In the genomic region with DNA sequence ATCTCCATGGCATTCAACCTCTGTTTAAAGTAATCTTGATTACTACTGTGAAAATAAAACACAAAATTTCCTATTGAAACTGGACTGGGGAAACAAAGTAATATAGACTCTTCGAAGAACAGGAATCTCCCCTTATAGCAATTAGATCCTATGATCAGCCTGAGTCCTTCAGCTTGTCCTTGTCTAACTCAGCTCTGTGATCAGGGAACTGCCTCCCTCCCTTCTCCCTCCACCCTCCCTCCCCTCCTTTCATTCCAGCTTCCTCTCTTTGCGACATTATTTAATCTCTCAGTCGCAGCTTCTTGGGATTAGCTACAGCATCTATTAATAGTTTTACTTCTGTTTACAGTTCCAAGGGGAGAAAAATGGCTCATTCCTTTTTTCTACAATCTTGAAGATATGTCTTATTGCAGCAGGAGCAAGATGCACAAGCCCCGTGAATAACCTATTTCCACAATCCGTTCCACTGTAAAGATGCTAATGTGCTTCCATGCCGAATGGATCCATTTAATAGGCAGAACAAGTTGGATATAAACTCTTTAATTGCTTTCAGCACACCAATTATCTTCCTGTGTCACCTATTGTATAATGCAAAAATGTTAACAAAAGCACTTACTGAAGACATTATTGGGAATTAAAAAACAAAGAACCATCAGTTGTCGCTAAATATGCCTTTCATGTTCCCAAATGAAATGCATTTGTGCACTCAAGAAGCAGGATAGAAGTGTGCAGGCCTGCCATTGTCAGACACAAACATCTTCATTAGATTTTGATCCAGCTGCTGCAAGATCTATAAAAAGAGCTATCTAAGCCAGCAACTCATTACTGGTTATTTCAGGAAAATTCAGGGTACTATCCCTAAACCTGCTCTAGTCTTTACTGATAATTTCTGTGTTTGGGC, we compare ENCODE assay signal across 21 mouse cellular contexts.
DNase-seq lines count a peak whose midpoint lies in the region; ATAC-seq lines count a peak whose summit lies in the region.
"Had no signal": no experiment of that assay in that cellular context is flagged by ENCODE, and none has a peak within 500 bp of the region (broad histone marks: within the 10 kb centered on the region; RNA-seq: fewer than 3 reads in every experiment).

No protein-coding gene starts in this region.

- H3K27me3 ChIP-seq in hindbrain, embryonic 12.5 days = no peaks in the 10 kb centered on the region; the same call in 1 of the 2 replicates
- H3K27me3 ChIP-seq in hindbrain, embryonic 11.5 days (ENCODE audit: control insufficient read depth, insufficient read depth, low read length) = no peaks in the 10 kb centered on the region
- no peaks in the 10 kb centered on the region for H3K27me3 ChIP-seq in forebrain, embryonic 12.5 days
- no peaks in the 10 kb centered on the region for H3K27me3 ChIP-seq in midbrain, embryonic 12.5 days
- H3K27me3 ChIP-seq: CH12.LX; embryonic facial prominence, embryonic 13.5 days; heart, embryonic 15.5 days; liver, embryonic 12.5 days had no signal

- H3K36me3 ChIP-seq in hindbrain, embryonic 12.5 days = no peaks in the 10 kb centered on the region
- H3K36me3 ChIP-seq in hindbrain, embryonic 11.5 days (ENCODE audit: control insufficient read depth, insufficient read depth, low read length) = no peaks in the 10 kb centered on the region
- no peaks in the 10 kb centered on the region for H3K36me3 ChIP-seq in forebrain, embryonic 12.5 days (replicated peaks)
- H3K36me3 ChIP-seq in midbrain, embryonic 12.5 days = no peaks in the 10 kb centered on the region
- H3K36me3 ChIP-seq: embryonic facial prominence, embryonic 13.5 days; heart, embryonic 15.5 days; liver, embryonic 12.5 days had no signal

- peak; percentile 66; the same call in 1 of the 2 replicates for ATAC-seq in hindbrain, embryonic 12.5 days (ENCODE audit: low FRiP score)
- ATAC-seq in hindbrain, embryonic 11.5 days (ENCODE audit: low FRiP score) = no peak
- peak; percentile 59; the same call in 1 of the 2 replicates for ATAC-seq in forebrain, embryonic 12.5 days (ENCODE audit: low FRiP score)
- peak; percentile 61 for ATAC-seq in midbrain, embryonic 12.5 days (ENCODE audit: low FRiP score, low read depth)
- ATAC-seq: liver, embryonic 12.5 days had no signal

- no peak overlapping the region for H3K9ac ChIP-seq in hindbrain, embryonic 12.5 days
- H3K9ac ChIP-seq in hindbrain, embryonic 11.5 days (ENCODE audit: low read depth, low read length) = no peak overlapping the region
- no peak overlapping the region for H3K9ac ChIP-seq in forebrain, embryonic 12.5 days
- H3K9ac ChIP-seq in midbrain, embryonic 12.5 days (replicated peaks) = no peak overlapping the region
- H3K9ac ChIP-seq: embryonic facial prominence, embryonic 13.5 days; heart, embryonic 15.5 days; liver, embryonic 12.5 days; lung, embryonic 14.5 days had no signal

- no peak overlapping the region for H3K4me3 ChIP-seq in hindbrain, embryonic 12.5 days
- H3K4me3 ChIP-seq in hindbrain, embryonic 11.5 days (ENCODE audit: low read depth, low read length) = no peak overlapping the region
- H3K4me3 ChIP-seq in forebrain, embryonic 12.5 days (replicated peaks) = no peak overlapping the region
- H3K4me3 ChIP-seq in midbrain, embryonic 12.5 days = no peak overlapping the region
- H3K4me3 ChIP-seq: embryonic facial prominence, embryonic 13.5 days; heart, embryonic 15.5 days; layer of hippocampus, adult 2 months; left cerebral cortex, adult 2 months; liver, embryonic 12.5 days had no signal

- WGBS in hindbrain, embryonic 12.5 days = 50% methylated on average over 7 of the region's 7 CpGs
- WGBS in hindbrain, embryonic 11.5 days = 63% methylated on average over 7 of the region's 7 CpGs
- 23% methylated on average over 7 of the region's 7 CpGs for WGBS in forebrain, embryonic 12.5 days
- WGBS in midbrain, embryonic 12.5 days = 19% methylated on average over 7 of the region's 7 CpGs

- H3K4me1 ChIP-seq in hindbrain, embryonic 12.5 days = 0 out of 2 replicates have a peak, but pooled peaks cover 5% of the 10 kb centered on the region
- no peaks in the 10 kb centered on the region for H3K4me1 ChIP-seq in hindbrain, embryonic 11.5 days (replicated peaks; ENCODE audit: control insufficient read depth, insufficient read depth, low read length)
- H3K4me1 ChIP-seq in forebrain, embryonic 12.5 days = peaks cover 8% of the 10 kb centered on the region; the same call in 1 of the 2 replicates
- H3K4me1 ChIP-seq in midbrain, embryonic 12.5 days = peaks cover 10% of the 10 kb centered on the region; the same call in 1 of the 2 replicates
- H3K4me1 ChIP-seq: embryonic facial prominence, embryonic 13.5 days; heart, embryonic 15.5 days; liver, embryonic 12.5 days had no signal

- H3K9me3 ChIP-seq in hindbrain, embryonic 12.5 days (replicated peaks) = no peaks in the 10 kb centered on the region
- H3K9me3 ChIP-seq in hindbrain, embryonic 11.5 days (ENCODE audit: control insufficient read depth, low read length) = no peaks in the 10 kb centered on the region
- H3K9me3 ChIP-seq in forebrain, embryonic 12.5 days = no peaks in the 10 kb centered on the region
- H3K9me3 ChIP-seq in midbrain, embryonic 12.5 days = no peaks in the 10 kb centered on the region
- H3K9me3 ChIP-seq: embryonic facial prominence, embryonic 13.5 days; heart, embryonic 15.5 days; liver, embryonic 12.5 days had no signal

- H3K4me2 ChIP-seq in hindbrain, embryonic 12.5 days (replicated peaks) = no peak overlapping the region
- no peak overlapping the region for H3K4me2 ChIP-seq in hindbrain, embryonic 11.5 days (replicated peaks; ENCODE audit: low read depth, low read length)
- H3K4me2 ChIP-seq in forebrain, embryonic 12.5 days = peak overlapping the region; percentile 19
- peak overlapping the region; percentile 21 for H3K4me2 ChIP-seq in midbrain, embryonic 12.5 days (replicated peaks)
- H3K4me2 ChIP-seq: embryonic facial prominence, embryonic 13.5 days; heart, embryonic 15.5 days; liver, embryonic 12.5 days; lung, embryonic 14.5 days had no signal

- DNase-seq in hindbrain, embryonic 11.5 days (ENCODE audit: low spot score) = no peak
- peak; percentile 13 for DNase-seq in retina, embryonic 14.5 days (ENCODE audit: low spot score)
- DNase-seq in cerebellum, adult 9-10 months = no peak
- no peak for DNase-seq in cerebellum, postnatal 25 days
- no peak for DNase-seq in thymus, postnatal 0 days (ENCODE audit: low spot score)
- DNase-seq: adrenal gland, adult 2 months; cerebellum, adult 11-12 months; heart, adult 11 months; kidney, adult 11 months; kidney, postnatal 10 days; lung, embryonic 14.5 days; thymus, adult 18-20 months had no signal

- H3K27ac ChIP-seq in hindbrain, embryonic 12.5 days = no peak overlapping the region
- H3K27ac ChIP-seq in hindbrain, embryonic 11.5 days (ENCODE audit: low read depth, low read length) = no peak overlapping the region
- H3K27ac ChIP-seq in forebrain, embryonic 12.5 days = no peak overlapping the region
- no peak overlapping the region for H3K27ac ChIP-seq in midbrain, embryonic 12.5 days (replicated peaks)
- H3K27ac ChIP-seq: embryonic facial prominence, embryonic 13.5 days; heart, embryonic 15.5 days; layer of hippocampus, adult 2 months; left cerebral cortex, adult 2 months; liver, embryonic 12.5 days had no signal

Comparison
In these comparisons a context has a peak if more than half of its experiments do, and no peak if none do; other contexts are left out.
1. H3K4me2 ChIP-seq: peak in forebrain, embryonic 12.5 days (single experiment) and midbrain, embryonic 12.5 days (single experiment); none in hindbrain, embryonic 12.5 days (single experiment) and hindbrain, embryonic 11.5 days (single experiment).